9 mouse cellular contexts compared by ENCODE assay signal in the genomic region with DNA sequence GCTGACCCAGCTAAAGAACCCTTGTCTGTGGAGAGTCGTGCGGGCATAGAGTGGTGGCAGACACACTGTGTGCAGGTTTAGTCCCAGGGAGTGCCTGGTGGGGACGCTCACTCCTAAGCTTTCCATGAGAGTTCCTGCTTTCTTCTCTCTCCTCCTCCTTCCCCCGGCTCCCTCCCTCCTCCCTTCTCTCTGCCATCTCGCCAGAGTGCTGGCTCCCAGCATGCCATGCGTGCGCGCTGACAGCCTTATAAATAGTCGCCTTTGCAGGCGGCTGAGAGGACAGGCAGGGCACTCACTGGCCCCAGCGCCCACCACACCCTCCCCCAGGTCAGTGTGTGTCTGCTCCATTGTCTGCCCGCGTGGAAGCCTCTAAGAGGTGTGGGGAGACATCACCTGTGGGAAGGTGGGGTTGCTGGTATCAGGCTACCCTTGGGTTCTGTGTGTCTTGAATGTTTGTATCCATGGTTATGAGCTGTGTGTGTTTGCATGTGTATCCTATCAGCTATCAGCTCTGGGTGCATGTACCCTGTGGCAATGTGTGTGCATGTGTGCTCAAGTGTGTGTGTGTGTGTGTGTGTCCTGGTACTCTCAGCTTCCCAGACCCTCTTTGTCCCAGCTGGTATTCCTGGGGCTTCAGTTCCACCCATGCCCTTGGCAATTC. TPM values are rescaled to one million over a fixed set of nuclear protein-coding genes. Genes with fewer than 3 reads are reported as not detected.
DNase-seq lines count a peak whose midpoint lies in the region; ATAC-seq and TF ChIP-seq lines count a peak whose summit lies in the region.
"Had no signal": no experiment of that assay in that cellular context is flagged by ENCODE, and none has a peak within 500 bp of the region (broad histone marks: within the 10 kb centered on the region; RNA-seq: fewer than 3 reads in every experiment).

No protein-coding gene starts in this region.

- peak; percentile 98 for DNase-seq in heart, adult 11 months
- no peak for DNase-seq in heart, adult 8-10 months (ENCODE audit: low spot score)
- peak; percentile 79 for DNase-seq in kidney, postnatal 0 days (ENCODE audit: low spot score)
- no peak for DNase-seq in limb, embryonic 14.5 days (ENCODE audit: low spot score)

- H3K9me3 ChIP-seq in heart, embryonic 13.5 days = no peaks in the 10 kb centered on the region
- no peaks in the 10 kb centered on the region for H3K9me3 ChIP-seq in kidney, postnatal 0 days (replicated peaks; ENCODE audit: low read length)
- no peaks in the 10 kb centered on the region for H3K9me3 ChIP-seq in limb, embryonic 14.5 days (ENCODE audit: control insufficient read depth, low read length)
- no peaks in the 10 kb centered on the region for H3K9me3 ChIP-seq in midbrain, embryonic 15.5 days

- peak overlapping the region; percentile 6; the same call in 1 of the 2 replicates for H3K27ac ChIP-seq in embryonic fibroblast, embryonic 13.5 days (ENCODE audit: insufficient read depth, low read length)
- H3K27ac ChIP-seq in heart, embryonic 13.5 days (replicated peaks) = peak overlapping the region; percentile 99
- H3K27ac ChIP-seq in kidney, postnatal 0 days = peak overlapping the region; percentile 68
- H3K27ac ChIP-seq in limb, embryonic 14.5 days (replicated peaks; ENCODE audit: low read depth, low read length) = peak overlapping the region; percentile 63
- peak overlapping the region; percentile 83 for H3K27ac ChIP-seq in midbrain, embryonic 15.5 days

- peak; percentile 55; the same call in 1 of the 2 replicates for TF ChIP-seq POLR2A in embryonic fibroblast, embryonic 13.5 days (IDR thresholded peaks at IDR 0.05; ENCODE audit: low read depth, low read length)
- no peak for TF ChIP-seq POLR2A in limb, embryonic 14.5 days (IDR thresholded peaks at IDR 0.05; ENCODE audit: borderline replicate concordance, extremely low read depth, insufficient read depth, insufficient read length)

- TF ChIP-seq CTCF in embryonic fibroblast, embryonic 13.5 days (IDR thresholded peaks at IDR 0.05; ENCODE audit: borderline replicate concordance, insufficient read depth, low read length) = no peak
- TF ChIP-seq CTCF in kidney, postnatal 0 days (IDR thresholded peaks at IDR 0.05; ENCODE audit: low read depth) = 0 out of 2 replicates have a peak, but pooled peaks have one; percentile 12

- WGBS in heart, embryonic 13.5 days = 1% methylated on average over 13 of the region's 13 CpGs
- WGBS in kidney, postnatal 0 days = 6% methylated on average over 13 of the region's 13 CpGs
- WGBS in limb, embryonic 14.5 days = 2% methylated on average over 13 of the region's 13 CpGs
- under 1% methylated on average over 13 of the region's 13 CpGs for WGBS in midbrain, embryonic 15.5 days

- H3K9ac ChIP-seq in heart, embryonic 13.5 days = peak overlapping the region; percentile 87
- no peak overlapping the region for H3K9ac ChIP-seq in kidney, postnatal 0 days (ENCODE audit: low read depth, low read length)
- H3K9ac ChIP-seq in limb, embryonic 14.5 days (ENCODE audit: low read depth, low read length, severe bottlenecking) = peak overlapping the region; percentile 46
- H3K9ac ChIP-seq in midbrain, embryonic 15.5 days = peak overlapping the region; percentile 43

- no peak overlapping the region for H3K4me3 ChIP-seq in embryonic fibroblast, embryonic 13.5 days (ENCODE audit: insufficient read depth, low read length)
- H3K4me3 ChIP-seq in heart, embryonic 13.5 days = peak overlapping the region; percentile 49
- no peak overlapping the region for H3K4me3 ChIP-seq in kidney, postnatal 0 days (replicated peaks; ENCODE audit: low read depth, low read length)
- H3K4me3 ChIP-seq in limb, embryonic 14.5 days (replicated peaks; ENCODE audit: low read length) = peak overlapping the region; percentile 23
- H3K4me3 ChIP-seq in midbrain, embryonic 15.5 days = peak overlapping the region; percentile 35

- H3K4me2 ChIP-seq in heart, embryonic 13.5 days = peak overlapping the region; percentile 78
- peak overlapping the region; percentile 41 for H3K4me2 ChIP-seq in kidney, postnatal 0 days (ENCODE audit: low read length)
- peak overlapping the region; percentile 55 for H3K4me2 ChIP-seq in limb, embryonic 14.5 days (replicated peaks; ENCODE audit: low read depth, low read length, severe bottlenecking)
- peak overlapping the region; percentile 57 for H3K4me2 ChIP-seq in midbrain, embryonic 15.5 days

- no peaks in the 10 kb centered on the region for H3K27me3 ChIP-seq in heart, embryonic 13.5 days (replicated peaks)
- no peaks in the 10 kb centered on the region for H3K27me3 ChIP-seq in kidney, postnatal 0 days (ENCODE audit: insufficient read depth, low read length)
- H3K27me3 ChIP-seq in limb, embryonic 14.5 days (ENCODE audit: control insufficient read depth, insufficient read depth, low read length) = no peaks in the 10 kb centered on the region
- no peaks in the 10 kb centered on the region for H3K27me3 ChIP-seq in midbrain, embryonic 15.5 days (replicated peaks)

- peaks cover 4% of the 10 kb centered on the region for H3K36me3 ChIP-seq in heart, embryonic 13.5 days
- H3K36me3 ChIP-seq in kidney, postnatal 0 days (ENCODE audit: insufficient read depth, low read length) = no peaks in the 10 kb centered on the region
- H3K36me3 ChIP-seq in limb, embryonic 14.5 days (ENCODE audit: control insufficient read depth, insufficient read depth, low read length) = no peaks in the 10 kb centered on the region
- H3K36me3 ChIP-seq in midbrain, embryonic 15.5 days (replicated peaks) = no peaks in the 10 kb centered on the region

- H3K4me1 ChIP-seq in embryonic fibroblast, embryonic 13.5 days (ENCODE audit: control insufficient read depth, insufficient read depth, low read length) = peaks cover 14% of the 10 kb centered on the region
- H3K4me1 ChIP-seq in heart, embryonic 13.5 days = peaks cover 87% of the 10 kb centered on the region
- H3K4me1 ChIP-seq in kidney, postnatal 0 days (replicated peaks; ENCODE audit: insufficient read depth, low read length) = peaks cover 45% of the 10 kb centered on the region
- H3K4me1 ChIP-seq in limb, embryonic 14.5 days (ENCODE audit: control insufficient read depth, insufficient read depth, low read length) = peaks cover 59% of the 10 kb centered on the region
- H3K4me1 ChIP-seq in midbrain, embryonic 15.5 days = peaks cover 65% of the 10 kb centered on the region

- no peak for ATAC-seq in heart, embryonic 13.5 days (ENCODE audit: extremely low read depth, insufficient number of reproducible peaks, low FRiP score, low TSS enrichment)
- ATAC-seq in kidney, postnatal 0 days (replicated peaks; ENCODE audit: low FRiP score, low read depth) = 0 out of 2 replicates have a peak, but pooled peaks have one; percentile 7
- ATAC-seq in limb, embryonic 14.5 days (ENCODE audit: low FRiP score, low read depth) = peak; percentile 31; the same call in 1 of the 2 replicates
- ATAC-seq in midbrain, embryonic 15.5 days (replicated peaks) = peak; percentile 75
- no peak for ATAC-seq in inflammation-experienced regulatory T-cells, adult 6 months

RNA-seq across cellular contexts. Expression of gene Ak1, which starts 3.8 kb away (rescaled TPM):
- total RNA-seq in heart, adult 8-10 months (2022) = 100 to 1,000 TPM; 656 to 809 (median 697) TPM
- 157 and 266 TPM in 2 replicates for polyA plus RNA-seq in embryonic fibroblast, embryonic 13.5 days (2011; ENCODE audit: insufficient read length, low read depth, missing spikeins)
- polyA plus RNA-seq in heart, embryonic 13.5 days (2015; fragmentation: Nextera tagmentation; extraction: Ambion mirVana) = 302 and 318 TPM in 2 replicates
- 38.7 and 41.6 TPM in 2 replicates for polyA plus RNA-seq in kidney, postnatal 0 days (2015; fragmentation: Nextera tagmentation; extraction: Ambion mirVana)
- polyA plus RNA-seq in limb, embryonic 14.5 days (2012; rRNA removed) = 25.5 and 26.7 TPM in 2 replicates
- 44.1 and 56.2 TPM in 2 replicates for polyA plus RNA-seq in limb, embryonic 14.5 days (2014; fragmentation: Nextera tagmentation; extraction: Ambion mirVana)
- polyA plus RNA-seq in midbrain, embryonic 15.5 days (2015; fragmentation: Nextera tagmentation; extraction: Ambion mirVana) = 97.6 and 101 TPM in 2 replicates
- under 1 TPM in 1 of 3 experiments, not detected in 2; 0.52 TPM for polyA plus RNA-seq in inflammation-experienced regulatory T-cells, adult 6 months (2017; shearing (Covaris generic))

RNA-seq across cellular contexts. Expression of gene Eng, which starts 21.1 kb away (rescaled TPM):
- total RNA-seq in heart, adult 8-10 months (2022) = 100 to 1,000 TPM; 111 to 143 (median 126) TPM
- polyA plus RNA-seq in embryonic fibroblast, embryonic 13.5 days (2011; ENCODE audit: insufficient read length, low read depth, missing spikeins) = 15.1 and 17.1 TPM in 2 replicates
- polyA plus RNA-seq in heart, embryonic 13.5 days (2015; fragmentation: Nextera tagmentation; extraction: Ambion mirVana) = 148 and 155 TPM in 2 replicates
- 71.6 and 76.3 TPM in 2 replicates for polyA plus RNA-seq in kidney, postnatal 0 days (2015; fragmentation: Nextera tagmentation; extraction: Ambion mirVana)
- polyA plus RNA-seq in limb, embryonic 14.5 days (2012; rRNA removed) = 61.4 and 91.8 TPM in 2 replicates
- polyA plus RNA-seq in limb, embryonic 14.5 days (2014; fragmentation: Nextera tagmentation; extraction: Ambion mirVana) = 49.3 and 52.2 TPM in 2 replicates
- polyA plus RNA-seq in midbrain, embryonic 15.5 days (2015; fragmentation: Nextera tagmentation; extraction: Ambion mirVana) = 32.4 and 32.8 TPM in 2 replicates
- not detected for polyA plus RNA-seq in inflammation-experienced regulatory T-cells, adult 6 months (2017; shearing (Covaris generic))

RNA-seq across cellular contexts. Expression of gene St6galnac6, which starts 25.8 kb away (rescaled TPM):
- total RNA-seq in heart, adult 8-10 months (2022) = 100 to 1,000 TPM; 102 to 131 (median 114) TPM
- polyA plus RNA-seq in embryonic fibroblast, embryonic 13.5 days (2011; ENCODE audit: insufficient read length, low read depth, missing spikeins) = 33.3 and 39.3 TPM in 2 replicates
- polyA plus RNA-seq in heart, embryonic 13.5 days (2015; fragmentation: Nextera tagmentation; extraction: Ambion mirVana) = 24.8 and 29.1 TPM in 2 replicates
- polyA plus RNA-seq in kidney, postnatal 0 days (2015; fragmentation: Nextera tagmentation; extraction: Ambion mirVana) = 13.7 and 15.3 TPM in 2 replicates
- 39.2 and 52.9 TPM in 2 replicates for polyA plus RNA-seq in limb, embryonic 14.5 days (2012; rRNA removed)
- 10.7 and 11.7 TPM in 2 replicates for polyA plus RNA-seq in limb, embryonic 14.5 days (2014; fragmentation: Nextera tagmentation; extraction: Ambion mirVana)
- 24.2 and 26.9 TPM in 2 replicates for polyA plus RNA-seq in midbrain, embryonic 15.5 days (2015; fragmentation: Nextera tagmentation; extraction: Ambion mirVana)
- polyA plus RNA-seq in inflammation-experienced regulatory T-cells, adult 6 months (2017; shearing (Covaris generic)) = 1 to 10 TPM; 3.4 to 5.1 (median 4.3) TPM

RNA-seq across cellular contexts. Expression of gene St6galnac4, which starts 38.4 kb away (rescaled TPM):
- total RNA-seq in heart, adult 8-10 months (2022) = 10 to 100 TPM; 15.6 to 23.2 (median 20.7) TPM
- 20.4 and 21.5 TPM in 2 replicates for polyA plus RNA-seq in embryonic fibroblast, embryonic 13.5 days (2011; ENCODE audit: insufficient read length, low read depth, missing spikeins)
- polyA plus RNA-seq in heart, embryonic 13.5 days (2015; fragmentation: Nextera tagmentation; extraction: Ambion mirVana) = 37.6 and 38.7 TPM in 2 replicates
- polyA plus RNA-seq in kidney, postnatal 0 days (2015; fragmentation: Nextera tagmentation; extraction: Ambion mirVana) = 15.8 and 18.1 TPM in 2 replicates
- 31.8 and 44.9 TPM in 2 replicates for polyA plus RNA-seq in limb, embryonic 14.5 days (2012; rRNA removed)
- 33.3 and 33.9 TPM in 2 replicates for polyA plus RNA-seq in limb, embryonic 14.5 days (2014; fragmentation: Nextera tagmentation; extraction: Ambion mirVana)
- 33.3 and 36.5 TPM in 2 replicates for polyA plus RNA-seq in midbrain, embryonic 15.5 days (2015; fragmentation: Nextera tagmentation; extraction: Ambion mirVana)
- polyA plus RNA-seq in inflammation-experienced regulatory T-cells, adult 6 months (2017; shearing (Covaris generic)) = 10 to 100 TPM; 31.5 to 42.6 (median 33.5) TPM

RNA-seq across cellular contexts. Expression of gene 9430097D07Rik, which starts 49.9 kb away (rescaled TPM):
- not detected for total RNA-seq in heart, adult 8-10 months (2022)
- not detected in 2 replicates for polyA plus RNA-seq in embryonic fibroblast, embryonic 13.5 days (2011; ENCODE audit: insufficient read length, low read depth, missing spikeins)
- polyA plus RNA-seq in heart, embryonic 13.5 days (2015; fragmentation: Nextera tagmentation; extraction: Ambion mirVana) = 0.21 TPM in 1 of 2 replicates, not detected in the other
- polyA plus RNA-seq in kidney, postnatal 0 days (2015; fragmentation: Nextera tagmentation; extraction: Ambion mirVana) = 0.08 TPM in 1 of 2 replicates, not detected in the other
- 0.09 TPM in 1 of 2 replicates, not detected in the other for polyA plus RNA-seq in limb, embryonic 14.5 days (2012; rRNA removed)
- 0.17 TPM in 1 of 2 replicates, not detected in the other for polyA plus RNA-seq in limb, embryonic 14.5 days (2014; fragmentation: Nextera tagmentation; extraction: Ambion mirVana)
- polyA plus RNA-seq in midbrain, embryonic 15.5 days (2015; fragmentation: Nextera tagmentation; extraction: Ambion mirVana) = 0.60 and 0.86 TPM in 2 replicates
- polyA plus RNA-seq in inflammation-experienced regulatory T-cells, adult 6 months (2017; shearing (Covaris generic)) = under 1 TPM in 1 of 3 experiments, not detected in 2; 0.31 TPM
- polyA plus RNA-seq: gonadal fat pad, adult 2 months had no signal

Comparison
In these comparisons a context has a peak if more than half of its experiments do, and no peak if none do; other contexts are left out.
1. DNase-seq: peak in heart, adult 11 months (single experiment) and kidney, postnatal 0 days (single experiment); none in heart, adult 8-10 months (single experiment) and limb, embryonic 14.5 days (single experiment).
2. H3K27ac ChIP-seq: peak in every context shown above with its lines; median percentile 99 in heart, embryonic 13.5 days; 83 in midbrain, embryonic 15.5 days; 68 in kidney, postnatal 0 days; 63 in limb, embryonic 14.5 days; 6 in embryonic fibroblast, embryonic 13.5 days.
3. H3K4me3 ChIP-seq: peak in heart, embryonic 13.5 days (single experiment), limb, embryonic 14.5 days (single experiment) and midbrain, embryonic 15.5 days (single experiment); none in embryonic fibroblast, embryonic 13.5 days (single experiment) and kidney, postnatal 0 days (single experiment).
4. ATAC-seq: peak in kidney, postnatal 0 days (single experiment), limb, embryonic 14.5 days (single experiment) and midbrain, embryonic 15.5 days (single experiment); none in heart, embryonic 13.5 days (single experiment) and inflammation-experienced regulatory T-cells, adult 6 months (single experiment).
5. RNA of gene Ak1, which starts 3.8 kb away (polyA plus RNA-seq): 302 to 318 TPM in heart, embryonic 13.5 days, 157 to 266 TPM in embryonic fibroblast, embryonic 13.5 days, 97.6 to 101 TPM in midbrain, embryonic 15.5 days, 25.5 to 56.2 TPM in limb, embryonic 14.5 days and 38.7 to 41.6 TPM in kidney, postnatal 0 days; 0.52 TPM in inflammation-experienced regulatory T-cells, adult 6 months; every median in the first group is over 10 times any median in the second.
6. RNA of gene Eng, which starts 21.1 kb away (polyA plus RNA-seq): 148 to 155 TPM in heart, embryonic 13.5 days, 71.6 to 76.3 TPM in kidney, postnatal 0 days, 49.3 to 91.8 TPM in limb, embryonic 14.5 days, 32.4 to 32.8 TPM in midbrain, embryonic 15.5 days and 15.1 to 17.1 TPM in embryonic fibroblast, embryonic 13.5 days; not detected in inflammation-experienced regulatory T-cells, adult 6 months; every median in the first group is over 10 times any median in the second.
7. Peak in every context shown above with its lines, with median percentiles within 50 percentile points of each other: H3K4me2 ChIP-seq.